Mouse (Mus musculus): ENCODE data around the gene Spp2. TPM values are rescaled to one million over a fixed set of nuclear protein-coding genes. Genes with fewer than 3 reads are reported as not detected.

Gene Spp2
- total and polyA plus RNA-seq, 3 experiments, result not detected

DNA sequence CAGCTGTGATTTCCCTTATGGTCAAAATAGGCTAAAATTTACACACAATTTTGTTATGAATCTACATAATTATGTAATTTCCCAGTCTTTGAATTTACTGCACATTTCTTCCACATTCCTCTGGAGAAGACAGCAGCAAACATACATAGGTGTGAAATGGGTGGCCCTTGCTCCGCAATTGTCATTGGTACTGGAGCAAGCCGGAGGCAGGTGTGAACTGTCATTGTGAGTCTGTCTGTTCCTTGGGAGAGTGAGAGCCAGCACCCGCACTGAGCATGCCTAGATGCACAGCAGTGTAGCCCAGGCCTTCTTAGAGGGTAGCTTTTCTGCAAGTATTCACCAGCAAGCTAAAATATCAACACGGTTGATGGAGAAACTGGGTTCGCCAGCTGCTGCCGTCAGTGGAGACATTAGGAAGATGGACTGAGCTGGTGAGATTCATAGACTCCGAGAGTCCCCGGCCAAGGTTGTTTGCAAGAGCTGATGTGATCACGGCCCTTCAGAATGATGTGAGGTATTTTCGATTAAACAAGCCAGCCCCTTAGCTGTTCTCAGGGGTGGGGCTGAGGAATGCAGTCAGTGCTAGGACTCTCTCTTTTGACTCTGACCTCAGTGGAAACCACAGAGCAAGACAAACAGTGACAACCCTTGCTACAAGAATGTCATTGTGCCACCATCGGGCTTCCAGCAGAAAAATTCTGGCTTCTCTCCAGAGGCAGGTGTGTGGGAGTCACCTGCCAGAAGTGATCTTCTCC is 21.4 kb downstream of the Spp2 start:
- no peaks in the 10 kb centered on the region for H3K27me3 ChIP-seq (ENCODE audit: control insufficient read depth, insufficient read depth, low read length)
- H3K4me1 ChIP-seq (ENCODE audit: control insufficient read depth, insufficient read depth, low read length), result no peaks in the 10 kb centered on the region
- H3K4me3 ChIP-seq, result no peak overlapping the region
- whole genome bisulfite sequencing, result 73% methylated on average over 11 of the region's 11 CpGs
- no peak for DNase-seq
- no peak overlapping the region for H3K27ac ChIP-seq
- no peak overlapping the region for H3K9ac ChIP-seq (ENCODE audit: low read depth, low read length)
- H3K79me2 ChIP-seq (replicated peaks; ENCODE audit: control insufficient read depth, insufficient read depth, low read length), result no peaks in the 10 kb centered on the region
- intact Hi-C loops (cut with DNase I), result loop anchor here (10.0 kb wide), 1 partner anchor 767 kb away; no protein-coding TSS in a partner anchor
- no peak for TF ChIP-seq CTCF (IDR thresholded peaks at IDR 0.05)
- no peaks in the 10 kb centered on the region for H3K36me3 ChIP-seq (ENCODE audit: control insufficient read depth, insufficient read depth, low read length)

DNA sequence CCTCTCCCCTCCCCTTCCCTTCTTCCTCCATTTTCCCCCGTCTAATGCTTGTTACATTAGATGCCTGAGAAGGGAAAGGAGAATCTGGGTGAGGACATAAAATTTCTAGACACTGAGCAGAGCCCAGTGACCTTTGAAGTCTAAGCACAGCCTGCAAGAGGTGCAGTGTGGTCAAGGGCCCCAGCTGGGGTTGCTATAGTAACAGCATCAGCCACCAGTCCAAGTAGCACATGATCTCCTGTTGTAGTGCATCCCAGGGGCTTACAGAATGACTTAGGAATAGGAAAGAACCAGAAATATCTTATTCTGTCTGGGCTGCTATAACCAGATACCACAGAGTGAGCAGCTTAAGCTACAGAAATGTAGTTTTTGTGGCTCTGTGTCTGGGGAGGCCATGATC is 22.7 kb downstream of the Spp2 start:
- Histone ChIP-seq H3K4me3 (no peak overlapping the region), H3K27me3 (ENCODE audit: control insufficient read depth, insufficient read depth, low read length) (no peaks in the 10 kb centered on the region), H3K27ac (no peak overlapping the region), H3K4me1 (ENCODE audit: control insufficient read depth, insufficient read depth, low read length) (no peaks in the 10 kb centered on the region), H3K9ac (ENCODE audit: low read depth, low read length) (no peak overlapping the region), H3K79me2 (replicated peaks; ENCODE audit: control insufficient read depth, insufficient read depth, low read length) (no peaks in the 10 kb centered on the region), H3K36me3 (ENCODE audit: control insufficient read depth, insufficient read depth, low read length) (no peaks in the 10 kb centered on the region)
- no peak for DNase-seq
- TF ChIP-seq CTCF (IDR thresholded peaks at IDR 0.05) (no peak), POLR2A (IDR thresholded peaks at IDR 0.05; ENCODE audit: insufficient read depth, low read depth, low read length) (no peak), EP300 (IDR thresholded peaks at IDR 0.05; ENCODE audit: insufficient read depth, low read depth, low read length) (no peak)
- intact Hi-C loops (cut with DNase I), result loop anchor here (10.0 kb wide), 1 partner anchor 765 kb away; no protein-coding TSS in a partner anchor
- WGBS, result 55% methylated on average over 1 of the region's 1 CpGs

DNA sequence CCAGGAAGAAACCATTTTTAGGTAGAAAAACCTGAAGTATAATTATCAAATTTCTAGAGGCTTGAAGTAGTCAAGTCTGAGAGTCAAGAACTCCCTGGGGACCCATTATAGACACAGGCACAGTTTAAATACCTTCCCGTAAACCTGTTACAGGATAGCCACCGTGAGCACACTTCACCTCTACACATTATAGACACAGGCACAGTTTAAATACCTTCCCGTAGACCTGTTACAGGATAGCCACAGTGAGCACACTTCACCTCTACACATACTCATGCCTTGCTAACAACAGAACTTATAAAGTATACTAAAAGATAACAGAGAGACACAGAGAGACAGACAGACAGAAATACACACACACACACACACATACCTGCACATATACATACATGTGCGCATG is 24.5 kb downstream of the Spp2 start:
- H3K4me1 ChIP-seq (ENCODE audit: control insufficient read depth, insufficient read depth, low read length), result no peaks in the 10 kb centered on the region
- no peaks in the 10 kb centered on the region for H3K36me3 ChIP-seq (ENCODE audit: control insufficient read depth, insufficient read depth, low read length)
- H3K27me3 ChIP-seq (ENCODE audit: control insufficient read depth, insufficient read depth, low read length), result no peaks in the 10 kb centered on the region
- no peak overlapping the region for H3K9ac ChIP-seq (ENCODE audit: low read depth, low read length)
- WGBS, result 87% methylated on average over 4 of the region's 4 CpGs
- H3K79me2 ChIP-seq (replicated peaks; ENCODE audit: control insufficient read depth, insufficient read depth, low read length), result no peaks in the 10 kb centered on the region
- H3K4me3 ChIP-seq, result no peak overlapping the region
- no peak overlapping the region for H3K27ac ChIP-seq
- no peak for DNase-seq
- intact Hi-C loops (cut with DNase I), result no loop called here
- TF ChIP-seq EP300 (IDR thresholded peaks at IDR 0.05; ENCODE audit: insufficient read depth, low read depth, low read length), result no peak
- no peak for TF ChIP-seq CTCF (IDR thresholded peaks at IDR 0.05)
- no peak for TF ChIP-seq POLR2A (IDR thresholded peaks at IDR 0.05; ENCODE audit: insufficient read depth, low read depth, low read length)

- no peak for DNase-seq
- Histone ChIP-seq H3K36me3 (ENCODE audit: control insufficient read depth, insufficient read depth, low read length) (no peaks in the 10 kb centered on the region), H3K9ac (ENCODE audit: low read depth, low read length) (no peak overlapping the region), H3K4me3 (no peak overlapping the region), H3K79me2 (replicated peaks; ENCODE audit: control insufficient read depth, insufficient read depth, low read length) (no peaks in the 10 kb centered on the region), H3K27ac (no peak overlapping the region), H3K4me1 (ENCODE audit: control insufficient read depth, insufficient read depth, low read length) (no peaks in the 10 kb centered on the region), H3K27me3 (ENCODE audit: control insufficient read depth, insufficient read depth, low read length) (no peaks in the 10 kb centered on the region)
- intact Hi-C loops (cut with DNase I), result no loop called here
- no peak for TF ChIP-seq POLR2A (IDR thresholded peaks at IDR 0.05; ENCODE audit: insufficient read depth, low read depth, low read length)
- no peak for TF ChIP-seq CTCF (IDR thresholded peaks at IDR 0.05)
- no peak for TF ChIP-seq EP300 (IDR thresholded peaks at IDR 0.05; ENCODE audit: insufficient read depth, low read depth, low read length)
- WGBS, result 45% methylated on average over 3 of the region's 3 CpGs
Measured at GRCm38 (mm10) chr1:88432601-88433000, 25.8 kb downstream of the Spp2 start.

DNA sequence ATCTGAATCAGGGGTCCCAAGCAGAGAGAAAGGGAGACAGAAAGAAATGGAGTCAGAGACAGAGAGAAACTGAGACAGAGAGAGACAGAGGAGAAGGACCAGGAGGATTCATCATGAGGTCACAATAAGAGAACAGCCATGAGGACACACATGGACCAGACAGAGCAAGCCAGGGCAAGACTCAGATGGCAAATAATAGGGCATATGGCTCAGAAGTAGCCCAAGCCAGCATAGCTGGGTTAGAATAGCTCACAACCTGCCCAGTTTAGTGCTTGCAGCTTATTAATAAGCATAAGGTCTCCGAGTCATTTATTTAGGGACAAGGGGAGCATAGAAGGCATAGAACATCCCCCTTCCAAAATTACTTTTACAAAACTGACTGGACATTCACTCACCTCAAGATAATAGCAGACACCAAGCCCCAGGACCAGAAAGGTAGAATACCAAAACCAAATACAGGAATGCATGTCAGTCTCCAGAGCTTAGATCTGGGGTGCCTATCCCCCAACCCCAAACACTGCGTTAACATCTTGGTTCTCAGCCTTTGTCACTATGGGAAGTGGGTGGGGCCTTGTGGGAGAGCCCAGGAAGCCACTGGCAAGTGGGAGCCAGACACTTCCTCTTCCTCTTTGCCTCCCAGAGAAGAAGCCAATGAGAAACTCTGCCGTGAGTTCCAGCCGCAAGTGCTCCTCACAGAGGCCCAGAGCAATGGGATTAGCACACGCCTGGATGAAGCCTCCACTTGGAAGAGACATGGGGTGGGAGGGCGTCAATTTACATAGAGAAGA is 26.5 kb downstream of the Spp2 start:
- H3K4me1 ChIP-seq (ENCODE audit: control insufficient read depth, insufficient read depth, low read length), result no peaks in the 10 kb centered on the region
- no peak for DNase-seq
- H3K79me2 ChIP-seq (replicated peaks; ENCODE audit: control insufficient read depth, insufficient read depth, low read length), result no peaks in the 10 kb centered on the region
- no peak overlapping the region for H3K4me3 ChIP-seq
- no peak overlapping the region for H3K27ac ChIP-seq
- H3K9ac ChIP-seq (ENCODE audit: low read depth, low read length), result no peak overlapping the region
- TF ChIP-seq POLR2A (IDR thresholded peaks at IDR 0.05; ENCODE audit: insufficient read depth, low read depth, low read length) (no peak), CTCF (IDR thresholded peaks at IDR 0.05) (no peak), EP300 (IDR thresholded peaks at IDR 0.05; ENCODE audit: insufficient read depth, low read depth, low read length) (no peak)
- no peaks in the 10 kb centered on the region for H3K36me3 ChIP-seq (ENCODE audit: control insufficient read depth, insufficient read depth, low read length)
- WGBS, result 55% methylated on average over 6 of the region's 6 CpGs
- intact Hi-C loops (cut with DNase I), result no loop called here
- no peaks in the 10 kb centered on the region for H3K27me3 ChIP-seq (ENCODE audit: control insufficient read depth, insufficient read depth, low read length)

DNA sequence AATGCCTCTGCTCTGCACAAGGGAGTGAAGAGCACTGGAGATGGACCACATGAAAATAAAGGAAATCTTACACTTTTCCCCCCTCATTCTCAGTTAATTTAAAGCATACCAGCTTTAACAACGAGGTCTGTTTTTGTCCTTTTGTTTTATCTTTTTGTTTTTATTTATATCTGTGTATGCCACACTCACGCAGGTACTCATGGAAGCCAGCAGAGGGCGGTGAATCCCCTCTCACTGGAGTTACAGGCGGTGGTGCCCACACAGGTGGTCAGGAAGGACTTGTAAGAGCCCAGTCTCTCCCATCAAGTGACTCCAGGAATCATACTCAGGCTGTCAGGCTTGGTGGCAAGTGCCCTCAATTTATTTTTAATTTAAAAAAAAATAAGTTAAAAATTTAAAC is 27.3 kb downstream of the Spp2 start:
- WGBS, result 70% methylated on average over 4 of the region's 4 CpGs
- intact Hi-C loops (cut with DNase I), result no loop called here
- Histone ChIP-seq H3K4me1 (ENCODE audit: control insufficient read depth, insufficient read depth, low read length) (no peaks in the 10 kb centered on the region), H3K27ac (no peak overlapping the region), H3K36me3 (ENCODE audit: control insufficient read depth, insufficient read depth, low read length) (no peaks in the 10 kb centered on the region), H3K4me3 (no peak overlapping the region), H3K79me2 (replicated peaks; ENCODE audit: control insufficient read depth, insufficient read depth, low read length) (no peaks in the 10 kb centered on the region), H3K9ac (ENCODE audit: low read depth, low read length) (no peak overlapping the region), H3K27me3 (ENCODE audit: control insufficient read depth, insufficient read depth, low read length) (no peaks in the 10 kb centered on the region)
- TF ChIP-seq CTCF (IDR thresholded peaks at IDR 0.05), result peak; percentile 34
- TF ChIP-seq POLR2A (IDR thresholded peaks at IDR 0.05; ENCODE audit: insufficient read depth, low read depth, low read length), result no peak
- no peak for TF ChIP-seq EP300 (IDR thresholded peaks at IDR 0.05; ENCODE audit: insufficient read depth, low read depth, low read length)
- no peak for DNase-seq

Data from heart, adult 2 months (tissue).